Mouse (Mus musculus): ENCODE measurements around the gene Galntl6.

The Galntl6 gene

GRCm38 (mm10) chr8:58442696-58443095, 469.7 kb downstream of the Galntl6 start:
- Histone ChIP-seq H3K4me1 (replicated peaks; ENCODE audit: low read depth, low read length) (no peaks in the 10 kb centered on the region), H3K4me3 (replicated peaks; ENCODE audit: low read length) (no peak overlapping the region), H3K9me3 (ENCODE audit: low read length) (no peaks in the 10 kb centered on the region), H3K36me3 (ENCODE audit: insufficient read depth, low read length) (no peaks in the 10 kb centered on the region), H3K27me3 (ENCODE audit: insufficient read depth, low read length) (no peaks in the 10 kb centered on the region)
- TF ChIP-seq POU5F1 (IDR thresholded peaks at IDR 0.05; ENCODE audit: borderline replicate concordance, low read length), result no peak
- no peak for TF ChIP-seq NANOG (IDR thresholded peaks at IDR 0.05; ENCODE audit: borderline replicate concordance, low read length)
- no peak for TF ChIP-seq CTCF (conservative IDR thresholded peaks at IDR 0.05; ENCODE audit: low read length)

- Histone ChIP-seq H3K36me3 (ENCODE audit: insufficient read depth, low read length) (no peaks in the 10 kb centered on the region), H3K27me3 (ENCODE audit: insufficient read depth, low read length) (no peaks in the 10 kb centered on the region), H3K4me3 (replicated peaks; ENCODE audit: low read length) (no peak overlapping the region), H3K9me3 (ENCODE audit: low read length) (no peaks in the 10 kb centered on the region), H3K4me1 (replicated peaks; ENCODE audit: low read depth, low read length) (no peaks in the 10 kb centered on the region)
- TF ChIP-seq NANOG (IDR thresholded peaks at IDR 0.05; ENCODE audit: borderline replicate concordance, low read length) (no peak), CTCF (conservative IDR thresholded peaks at IDR 0.05; ENCODE audit: low read length) (no peak), POU5F1 (IDR thresholded peaks at IDR 0.05; ENCODE audit: borderline replicate concordance, low read length) (no peak)
Measured at GRCm38 (mm10) chr8:58418481-58418880, 494.0 kb downstream of the Galntl6 start.

GRCm38 (mm10) chr8:58417551-58417950, 494.9 kb downstream of the Galntl6 start:
- Histone ChIP-seq H3K4me1 (replicated peaks; ENCODE audit: low read depth, low read length) (no peaks in the 10 kb centered on the region), H3K27me3 (ENCODE audit: insufficient read depth, low read length) (no peaks in the 10 kb centered on the region), H3K9me3 (ENCODE audit: low read length) (no peaks in the 10 kb centered on the region), H3K36me3 (ENCODE audit: insufficient read depth, low read length) (no peaks in the 10 kb centered on the region), H3K4me3 (replicated peaks; ENCODE audit: low read length) (no peak overlapping the region)
- TF ChIP-seq POU5F1 (IDR thresholded peaks at IDR 0.05; ENCODE audit: borderline replicate concordance, low read length), result no peak
- no peak for TF ChIP-seq CTCF (conservative IDR thresholded peaks at IDR 0.05; ENCODE audit: low read length)
- TF ChIP-seq NANOG (IDR thresholded peaks at IDR 0.05; ENCODE audit: borderline replicate concordance, low read length), result no peak

GRCm38 (mm10) chr8:58396500-58396899, 515.9 kb downstream of the Galntl6 start:
- no peaks in the 10 kb centered on the region for H3K36me3 ChIP-seq (ENCODE audit: insufficient read depth, low read length)
- TF ChIP-seq CTCF (conservative IDR thresholded peaks at IDR 0.05; ENCODE audit: low read length) (no peak), NANOG (IDR thresholded peaks at IDR 0.05; ENCODE audit: borderline replicate concordance, low read length) (no peak), POU5F1 (IDR thresholded peaks at IDR 0.05; ENCODE audit: borderline replicate concordance, low read length) (no peak)
- H3K4me3 ChIP-seq (replicated peaks; ENCODE audit: low read length), result no peak overlapping the region
- H3K27me3 ChIP-seq (ENCODE audit: insufficient read depth, low read length), result no peaks in the 10 kb centered on the region
- H3K9me3 ChIP-seq (ENCODE audit: low read length), result no peaks in the 10 kb centered on the region
- no peaks in the 10 kb centered on the region for H3K4me1 ChIP-seq (replicated peaks; ENCODE audit: low read depth, low read length)

DNA sequence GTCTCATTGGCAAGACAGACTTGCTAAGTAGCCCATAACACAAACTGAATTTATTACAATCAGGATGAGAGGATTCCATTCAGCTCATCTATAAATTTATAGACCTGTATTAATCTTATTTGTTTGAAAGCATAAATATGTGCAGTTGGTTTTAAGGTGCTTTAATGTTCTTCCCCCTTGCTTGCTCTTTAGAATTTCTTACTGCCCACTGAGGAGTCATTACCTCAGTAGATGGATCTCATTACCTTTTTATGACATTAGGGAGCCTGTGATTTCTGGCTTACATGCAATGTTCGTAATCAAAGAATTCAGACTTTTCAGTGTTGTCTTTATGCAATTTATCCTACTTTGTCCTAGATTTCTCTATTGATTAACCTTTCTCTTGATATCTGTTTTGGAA, 516.6 kb downstream of the Galntl6 start:
- no peaks in the 10 kb centered on the region for H3K27me3 ChIP-seq (ENCODE audit: insufficient read depth, low read length)
- no peaks in the 10 kb centered on the region for H3K9me3 ChIP-seq (ENCODE audit: low read length)
- no peaks in the 10 kb centered on the region for H3K36me3 ChIP-seq (ENCODE audit: insufficient read depth, low read length)
- no peaks in the 10 kb centered on the region for H3K4me1 ChIP-seq (replicated peaks; ENCODE audit: low read depth, low read length)
- no peak overlapping the region for H3K4me3 ChIP-seq (replicated peaks; ENCODE audit: low read length)
- TF ChIP-seq CTCF (conservative IDR thresholded peaks at IDR 0.05; ENCODE audit: low read length), result no peak
- TF ChIP-seq POU5F1 (IDR thresholded peaks at IDR 0.05; ENCODE audit: borderline replicate concordance, low read length), result no peak
- no peak for TF ChIP-seq NANOG (IDR thresholded peaks at IDR 0.05; ENCODE audit: borderline replicate concordance, low read length)

GRCm38 (mm10) chr8:58372389-58372788, 540.1 kb downstream of the Galntl6 start:
- Histone ChIP-seq H3K4me1 (replicated peaks; ENCODE audit: low read depth, low read length) (no peaks in the 10 kb centered on the region), H3K36me3 (ENCODE audit: insufficient read depth, low read length) (no peaks in the 10 kb centered on the region), H3K9me3 (ENCODE audit: low read length) (no peaks in the 10 kb centered on the region), H3K27me3 (ENCODE audit: insufficient read depth, low read length) (no peaks in the 10 kb centered on the region), H3K4me3 (replicated peaks; ENCODE audit: low read length) (no peak overlapping the region)
- TF ChIP-seq NANOG (IDR thresholded peaks at IDR 0.05; ENCODE audit: borderline replicate concordance, low read length) (no peak), POU5F1 (IDR thresholded peaks at IDR 0.05; ENCODE audit: borderline replicate concordance, low read length) (no peak), CTCF (conservative IDR thresholded peaks at IDR 0.05; ENCODE audit: low read length) (no peak)

GRCm38 (mm10) chr8:58371979-58372378, 540.5 kb downstream of the Galntl6 start:
- Histone ChIP-seq H3K27me3 (ENCODE audit: insufficient read depth, low read length) (no peaks in the 10 kb centered on the region), H3K4me1 (replicated peaks; ENCODE audit: low read depth, low read length) (no peaks in the 10 kb centered on the region), H3K4me3 (replicated peaks; ENCODE audit: low read length) (no peak overlapping the region), H3K36me3 (ENCODE audit: insufficient read depth, low read length) (no peaks in the 10 kb centered on the region), H3K9me3 (ENCODE audit: low read length) (no peaks in the 10 kb centered on the region)
- TF ChIP-seq POU5F1 (IDR thresholded peaks at IDR 0.05; ENCODE audit: borderline replicate concordance, low read length) (no peak), NANOG (IDR thresholded peaks at IDR 0.05; ENCODE audit: borderline replicate concordance, low read length) (no peak), CTCF (conservative IDR thresholded peaks at IDR 0.05; ENCODE audit: low read length) (no peak)

- Histone ChIP-seq H3K4me3 (replicated peaks; ENCODE audit: low read length) (no peak overlapping the region), H3K36me3 (ENCODE audit: insufficient read depth, low read length) (no peaks in the 10 kb centered on the region), H3K9me3 (ENCODE audit: low read length) (no peaks in the 10 kb centered on the region), H3K27me3 (ENCODE audit: insufficient read depth, low read length) (no peaks in the 10 kb centered on the region), H3K4me1 (replicated peaks; ENCODE audit: low read depth, low read length) (no peaks in the 10 kb centered on the region)
- no peak for TF ChIP-seq POU5F1 (IDR thresholded peaks at IDR 0.05; ENCODE audit: borderline replicate concordance, low read length)
- TF ChIP-seq NANOG (IDR thresholded peaks at IDR 0.05; ENCODE audit: borderline replicate concordance, low read length), result no peak
- no peak for TF ChIP-seq CTCF (conservative IDR thresholded peaks at IDR 0.05; ENCODE audit: low read length)
Measured at GRCm38 (mm10) chr8:58331151-58331550, 581.3 kb downstream of the Galntl6 start.

- no peak overlapping the region for H3K4me3 ChIP-seq (replicated peaks; ENCODE audit: low read length)
- no peaks in the 10 kb centered on the region for H3K9me3 ChIP-seq (ENCODE audit: low read length)
- no peaks in the 10 kb centered on the region for H3K27me3 ChIP-seq (ENCODE audit: insufficient read depth, low read length)
- TF ChIP-seq CTCF (conservative IDR thresholded peaks at IDR 0.05; ENCODE audit: low read length) (no peak), NANOG (IDR thresholded peaks at IDR 0.05; ENCODE audit: borderline replicate concordance, low read length) (no peak), POU5F1 (IDR thresholded peaks at IDR 0.05; ENCODE audit: borderline replicate concordance, low read length) (no peak)
- H3K36me3 ChIP-seq (ENCODE audit: insufficient read depth, low read length), result no peaks in the 10 kb centered on the region
- no peaks in the 10 kb centered on the region for H3K4me1 ChIP-seq (replicated peaks; ENCODE audit: low read depth, low read length)
Measured at GRCm38 (mm10) chr8:58313482-58313881, 599.0 kb downstream of the Galntl6 start.

All from E14TG2a.4 (cell line).